Mouse (Mus musculus) MEL (cell line): ENCODE measurements at regions not wholly inside any gene's neighbourhood (a gene's known extent, or its start where the extent isn't known, plus 50 kb on each side); places are given as distances from the start of the nearest gene placed in this dataset.
"Not testable (repeated sequence)": the region's sequence is repeated elsewhere in the genome, so short reads cannot be mapped to it uniquely, and the experiment has no call there.

Source experiments
- BHLHE40 ChIP-seq: IDR thresholded peaks from 2 replicates; pipeline ENCODE4 v1.6.1; 2012; ENCODE audit warnings: low read depth, mild to moderate bottlenecking, inconsistent platforms, low read length, improper control_type of control experiment, borderline replicate concordance
- CTCF ChIP-seq, 3 experiments: IDR thresholded peaks in 2 of 3; conservative IDR thresholded peaks in 1 of 3; 2 replicates each; pipeline ENCODE4 v1.5.1; 2011 to 2012; ENCODE audit warnings: low read length in 3 of 3, low read depth in 2 of 3, mild to moderate bottlenecking in 2 of 3, improper control_type of control experiment in 1 of 3, inconsistent platforms in 1 of 3, mixed read lengths in 1 of 3, moderate library complexity in 1 of 3; ENCODE audit not compliant: control insufficient read depth in 1 of 3, insufficient read depth in 1 of 3, poor library complexity in 1 of 3, severe bottlenecking in 1 of 3
- EP300 ChIP-seq, 2 experiments: IDR thresholded peaks; 2 replicates each; pipeline ENCODE4 v1.6.1; 2011; ENCODE audit warnings: improper control_type of control experiment in 2 of 2, low read length in 2 of 2, low read depth in 1 of 2, mild to moderate bottlenecking in 1 of 2
- GATA1 ChIP-seq: IDR thresholded peaks from 2 replicates; pipeline ENCODE4 v1.6.1; 2011; ENCODE audit warnings: low read depth, low read length, improper control_type of control experiment
- MXI1 ChIP-seq: IDR thresholded peaks from 2 replicates; pipeline ENCODE4 v1.6.1; 2011; ENCODE audit warnings: mild to moderate bottlenecking, low read depth, low read length, improper control_type of control experiment
- MYB ChIP-seq: IDR thresholded peaks from 2 replicates; pipeline ENCODE4 v1.6.1; 2011; ENCODE audit warnings: mild to moderate bottlenecking, low read depth, low read length, improper control_type of control experiment
- POLR2AphosphoS2 ChIP-seq: IDR thresholded peaks from 2 replicates; pipeline ENCODE4 v1.6.1; 2011; ENCODE audit warnings: low read length, improper control_type of control experiment
- ZC3H11A ChIP-seq: IDR thresholded peaks from 2 replicates; pipeline ENCODE4 v1.6.1; 2012; ENCODE audit warnings: low read depth, mild to moderate bottlenecking, inconsistent platforms, low read length, improper control_type of control experiment

DNA sequence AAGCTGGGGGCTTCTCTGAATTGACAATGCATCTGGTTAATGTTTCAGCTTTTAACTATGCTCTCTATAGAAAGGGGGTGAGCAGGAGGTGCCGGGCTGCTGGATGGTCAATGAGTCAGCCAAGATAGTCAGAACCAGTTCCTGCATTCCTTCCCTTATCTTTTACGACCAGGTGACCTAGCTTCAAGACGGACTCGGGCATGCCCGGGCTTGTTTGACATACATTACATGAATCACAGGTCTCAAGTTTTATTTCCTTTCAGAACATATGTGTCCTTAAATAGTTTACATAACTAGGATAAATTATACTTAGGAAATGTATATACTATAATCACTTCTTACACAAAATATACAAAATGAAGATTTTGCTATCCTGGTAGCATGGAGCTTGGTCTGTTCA is 803.6 kb downstream of the Cdh10 start:
- not testable (repeated sequence) for TF ChIP-seq MYB; CTCF (IDR thresholded peaks at IDR 0.05 in 2 of 3, conservative IDR thresholded peaks at IDR 0.05 in 1 of 3; ENCODE audit: control insufficient read depth in 1 of 3, insufficient read depth in 1 of 3, low read depth in 2 of 3, low read length in 3 of 3, poor library complexity in 1 of 3, severe bottlenecking in 1 of 3); EP300 (IDR thresholded peaks at IDR 0.05; ENCODE audit: low read depth in 1 of 2, low read length in 2 of 2); MXI1; GATA1; BHLHE40; POLR2AphosphoS2; ZC3H11A
